27 mouse cellular contexts compared by ENCODE assay signal in genomic region chr8:127932276-127932675, GRCm38 (mm10).
DNase-seq lines count a peak whose midpoint lies in the region; ATAC-seq and TF ChIP-seq lines count a peak whose summit lies in the region.
"Had no signal": no experiment of that assay in that cellular context is flagged by ENCODE, and none has a peak within 500 bp of the region (broad histone marks: within the 10 kb centered on the region; RNA-seq: fewer than 3 reads in every experiment).

No protein-coding gene starts in this region.

- H3K27ac ChIP-seq in embryonic facial prominence, embryonic 14.5 days (replicated peaks; ENCODE audit: low read depth, low read length), result no peak overlapping the region
- H3K27ac ChIP-seq in embryonic facial prominence, embryonic 10.5 days (replicated peaks), result no peak overlapping the region
- no peak overlapping the region for H3K27ac ChIP-seq in forebrain, postnatal 0 days (ENCODE audit: low read depth, low read length)
- no peak overlapping the region for H3K27ac ChIP-seq in forebrain, embryonic 12.5 days
- H3K27ac ChIP-seq: embryonic facial prominence, embryonic 12.5 days; embryonic facial prominence, embryonic 15.5 days; forebrain, embryonic 10.5 days; forebrain, embryonic 13.5 days had no signal

- WGBS in embryonic facial prominence, embryonic 14.5 days, result 83% methylated on average over 1 of the region's 1 CpGs
- WGBS in embryonic facial prominence, embryonic 10.5 days, result 97% methylated on average over 1 of the region's 1 CpGs
- WGBS in forebrain, postnatal 0 days, result 70% methylated on average over 1 of the region's 1 CpGs
- 89% methylated on average over 1 of the region's 1 CpGs for WGBS in forebrain, embryonic 12.5 days

- DNase-seq in embryonic facial prominence, embryonic 14.5 days (ENCODE audit: low spot score), result peak; percentile 6
- no peak for DNase-seq in embryonic facial prominence, embryonic 10.5 days (ENCODE audit: low spot score)
- DNase-seq in forebrain, postnatal 0 days, result peak; percentile 21
- DNase-seq in NIH3T3 (ENCODE audit: low read depth), result peak; percentile 57
- no peak for DNase-seq in B cell, adult 2 months
- DNase-seq: adrenal gland, adult 8-10 months; adrenal gland, postnatal 14 days; adrenal gland, postnatal 36 days; cerebellum, adult 11 months; cerebellum, adult 18-20 months; cerebellum, adult 8-10 months; cerebellum, adult 9-11 months; cerebellum, postnatal 14 days; cerebellum, postnatal 36 days; embryo, embryonic 11 days had no signal

- no peak for ATAC-seq in embryonic facial prominence, embryonic 14.5 days (ENCODE audit: low read depth)
- no peak for ATAC-seq in forebrain, postnatal 0 days
- no peak for ATAC-seq in forebrain, embryonic 12.5 days (ENCODE audit: low FRiP score)
- ATAC-seq in frontal cortex, adult (ENCODE audit: low TSS enrichment), result no peak
- ATAC-seq: activated CD4-positive, CD25-positive, alpha-beta regulatory T cell, adult 4 months; CD4-positive, CD25-positive, alpha-beta regulatory T cell, adult 4 months; forebrain, embryonic 13.5 days; Patski had no signal

- TF ChIP-seq CTCF in forebrain, postnatal 0 days (IDR thresholded peaks at IDR 0.05; ENCODE audit: low read depth), result no peak

- peaks cover 3% of the 10 kb centered on the region; the same call in 1 of the 2 replicates for H3K4me1 ChIP-seq in embryonic facial prominence, embryonic 14.5 days (ENCODE audit: control insufficient read depth, insufficient read depth, low read length)
- H3K4me1 ChIP-seq in embryonic facial prominence, embryonic 10.5 days, result 0 out of 2 replicates have a peak, but pooled peaks cover 2% of the 10 kb centered on the region
- H3K4me1 ChIP-seq in forebrain, postnatal 0 days (ENCODE audit: insufficient read depth), result 0 out of 2 replicates have a peak, but pooled peaks cover 6% of the 10 kb centered on the region
- H3K4me1 ChIP-seq in forebrain, embryonic 12.5 days, result 0 out of 2 replicates have a peak, but pooled peaks cover 2% of the 10 kb centered on the region
- H3K4me1 ChIP-seq: embryonic facial prominence, embryonic 12.5 days; embryonic facial prominence, embryonic 15.5 days had no signal

- H3K36me3 ChIP-seq in embryonic facial prominence, embryonic 14.5 days (ENCODE audit: control insufficient read depth, insufficient read depth, low read length), result no peaks in the 10 kb centered on the region
- H3K36me3 ChIP-seq in embryonic facial prominence, embryonic 10.5 days (replicated peaks), result no peaks in the 10 kb centered on the region
- no peaks in the 10 kb centered on the region for H3K36me3 ChIP-seq in forebrain, postnatal 0 days (ENCODE audit: insufficient read depth)
- H3K36me3 ChIP-seq in forebrain, embryonic 12.5 days (replicated peaks), result no peaks in the 10 kb centered on the region
- H3K36me3 ChIP-seq: embryonic facial prominence, embryonic 12.5 days; embryonic facial prominence, embryonic 15.5 days; forebrain, embryonic 10.5 days; G1E had no signal

- H3K9ac ChIP-seq in embryonic facial prominence, embryonic 14.5 days (ENCODE audit: low read depth, low read length), result no peak overlapping the region
- H3K9ac ChIP-seq in forebrain, postnatal 0 days, result no peak overlapping the region
- H3K9ac ChIP-seq in forebrain, embryonic 12.5 days, result no peak overlapping the region
- H3K9ac ChIP-seq: embryonic facial prominence, embryonic 12.5 days; embryonic facial prominence, embryonic 15.5 days; forebrain, embryonic 13.5 days had no signal

- no peak overlapping the region for H3K4me3 ChIP-seq in embryonic facial prominence, embryonic 14.5 days (ENCODE audit: low read depth, low read length)
- H3K4me3 ChIP-seq in embryonic facial prominence, embryonic 10.5 days, result no peak overlapping the region
- H3K4me3 ChIP-seq in forebrain, postnatal 0 days (ENCODE audit: low read depth, low read length), result no peak overlapping the region
- no peak overlapping the region for H3K4me3 ChIP-seq in forebrain, embryonic 12.5 days (replicated peaks)
- H3K4me3 ChIP-seq: embryonic facial prominence, embryonic 12.5 days; embryonic facial prominence, embryonic 15.5 days; erythroblast, embryonic 14.5 days; forebrain, embryonic 10.5 days; forebrain, embryonic 13.5 days had no signal

- no peaks in the 10 kb centered on the region for H3K9me3 ChIP-seq in embryonic facial prominence, embryonic 14.5 days (ENCODE audit: control insufficient read depth, low read length)
- no peaks in the 10 kb centered on the region for H3K9me3 ChIP-seq in embryonic facial prominence, embryonic 10.5 days
- H3K9me3 ChIP-seq in forebrain, postnatal 0 days (ENCODE audit: low read length), result no peaks in the 10 kb centered on the region
- no peaks in the 10 kb centered on the region for H3K9me3 ChIP-seq in forebrain, embryonic 12.5 days
- H3K9me3 ChIP-seq: embryonic facial prominence, embryonic 12.5 days; embryonic facial prominence, embryonic 15.5 days; forebrain, embryonic 10.5 days; forebrain, embryonic 13.5 days had no signal

- H3K4me2 ChIP-seq in embryonic facial prominence, embryonic 14.5 days (ENCODE audit: low read depth, low read length), result no peak overlapping the region
- H3K4me2 ChIP-seq in forebrain, postnatal 0 days (ENCODE audit: low read depth), result no peak overlapping the region
- no peak overlapping the region for H3K4me2 ChIP-seq in forebrain, embryonic 12.5 days
- H3K4me2 ChIP-seq: embryonic facial prominence, embryonic 12.5 days; embryonic facial prominence, embryonic 15.5 days; forebrain, embryonic 13.5 days had no signal

- H3K27me3 ChIP-seq in embryonic facial prominence, embryonic 14.5 days (replicated peaks; ENCODE audit: control insufficient read depth, insufficient read depth, low read length), result no peaks in the 10 kb centered on the region
- H3K27me3 ChIP-seq in embryonic facial prominence, embryonic 10.5 days (replicated peaks; ENCODE audit: low read depth, poor library complexity, severe bottlenecking), result peaks cover 3% of the 10 kb centered on the region; the same call in 1 of the 2 replicates
- no peaks in the 10 kb centered on the region for H3K27me3 ChIP-seq in forebrain, postnatal 0 days (ENCODE audit: insufficient read depth, low read length)
- no peaks in the 10 kb centered on the region for H3K27me3 ChIP-seq in forebrain, embryonic 12.5 days
- H3K27me3 ChIP-seq: CH12.LX; embryonic facial prominence, embryonic 12.5 days; embryonic facial prominence, embryonic 15.5 days; forebrain, embryonic 13.5 days; Patski had no signal

Comparison
In these comparisons a context has a peak if more than half of its experiments do, and no peak if none do; other contexts are left out.
1. DNase-seq: peak in embryonic facial prominence, embryonic 14.5 days (single experiment), forebrain, postnatal 0 days (single experiment) and NIH3T3 (single experiment); none in embryonic facial prominence, embryonic 10.5 days (single experiment) and B cell, adult 2 months (0 of 2).